Mouse (Mus musculus): ENCODE results near the gene Gm16253.

DNA sequence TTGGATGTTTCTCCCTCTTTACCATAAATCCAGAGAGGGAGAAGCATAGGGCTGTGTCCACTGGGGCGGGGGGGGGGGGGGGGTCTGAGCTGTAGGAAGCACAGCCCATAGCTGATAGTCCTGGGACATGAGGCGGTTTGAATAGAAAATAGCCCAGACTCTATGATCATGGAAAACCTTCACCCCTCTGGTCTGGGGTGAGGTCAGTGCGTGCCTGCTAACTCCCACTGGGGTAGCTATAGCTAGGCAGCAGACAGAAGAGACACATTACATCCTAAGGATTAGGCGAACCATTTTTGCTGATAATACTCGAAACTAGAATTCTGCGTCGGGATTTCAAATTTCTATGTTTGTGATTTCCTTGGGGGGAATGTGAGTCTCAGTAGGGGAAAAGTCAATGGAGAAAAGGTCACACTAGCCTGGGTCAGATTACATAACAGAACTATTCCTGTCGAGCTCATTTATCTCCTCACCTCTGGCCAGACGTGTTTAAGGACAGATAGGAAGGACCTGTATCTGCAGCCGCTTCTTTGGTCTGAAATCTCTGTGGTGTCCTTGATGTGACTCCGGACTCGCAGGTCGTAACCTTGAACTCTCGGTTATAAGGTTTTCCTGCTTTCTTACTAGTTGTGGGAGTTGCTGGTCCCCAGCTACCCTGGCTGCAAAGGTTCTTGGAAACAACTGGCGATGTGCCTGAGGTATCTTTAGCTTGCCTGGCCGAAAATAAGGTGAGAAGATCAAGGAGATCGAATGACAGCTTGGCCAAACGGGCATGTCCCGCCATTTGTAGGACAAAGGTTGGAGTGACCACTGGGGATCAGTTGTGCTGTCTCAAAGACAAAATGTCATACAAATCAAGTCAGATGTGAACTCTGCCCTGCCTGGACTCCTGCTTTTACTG is 2.9 kb upstream of the Gm16253 start:
- TF ChIP-seq CTCF (IDR thresholded peaks at IDR 0.05; ENCODE audit: control insufficient read depth, insufficient read depth, low read length): no peak
- TF ChIP-seq POLR2A (IDR thresholded peaks at IDR 0.05; ENCODE audit: borderline replicate concordance, control insufficient read depth, low read depth, low read length): no peak

All from bone marrow, adult 2 months (tissue).